Mouse (Mus musculus) embryonic facial prominence, embryonic 13.5 days (tissue): ENCODE measurements around the gene Ctr9. TPM values are rescaled to one million over a fixed set of nuclear protein-coding genes. Genes with fewer than 3 reads are reported as not detected.

Source experiments
- ATAC-seq: fragments of 200-750 bp; cut with Nextera tagmentation; 2 replicates; pipeline ENCODE4 v1.8.0; 2017; ENCODE audit warnings: low read depth; ENCODE audit not compliant: insufficient number of reproducible peaks, insufficient read depth, low FRiP score, low TSS enrichment
- H3K27ac ChIP-seq: fragments of 300-500 bp; sonication (generic); 2 replicates; pipeline ENCODE4 v1.5.1; 2015; ENCODE audit warnings: moderate library complexity, mild to moderate bottlenecking, inconsistent platforms
- H3K27me3 ChIP-seq: fragments of 300-500 bp; sonication (generic); 2 replicates; pipeline ENCODE4 v1.6.1; 2015; ENCODE audit warnings: mild to moderate bottlenecking, inconsistent platforms
- H3K36me3 ChIP-seq: fragments of 300-500 bp; sonication (generic); 2 replicates; pipeline ENCODE4 v1.6.1; 2015; ENCODE audit warnings: mild to moderate bottlenecking, inconsistent platforms
- H3K4me1 ChIP-seq: fragments of 300-500 bp; sonication (generic); 2 replicates; pipeline ENCODE4 v1.6.1; 2015; ENCODE audit warnings: inconsistent platforms
- H3K4me2 ChIP-seq: fragments of 300-500 bp; sonication (generic); 2 replicates; pipeline ENCODE4 v1.6.1; 2015; ENCODE audit warnings: moderate library complexity, mild to moderate bottlenecking, inconsistent platforms
- H3K4me3 ChIP-seq: fragments of 300-500 bp; sonication (generic); 2 replicates; pipeline ENCODE4 v1.5.1; 2015; ENCODE audit warnings: mild to moderate bottlenecking, inconsistent platforms
- H3K9ac ChIP-seq: fragments of 300-500 bp; sonication (generic); 2 replicates; pipeline ENCODE4 v1.6.1; 2015; ENCODE audit warnings: mild to moderate bottlenecking, inconsistent platforms
- H3K9me3 ChIP-seq: fragments of 300-500 bp; sonication (generic); 2 replicates; pipeline ENCODE4 v1.6.1; 2016; ENCODE audit warnings: inconsistent platforms
- WGBS: fragments of 180-500 bp; shearing (Covaris S2); methylation state at CpG from one replicate; pipeline ENCODE4 v1.1.7; 2015; ENCODE audit warnings: mixed read lengths; 5-methylcytosine and 5-hydroxymethylcytosine counted together
- polyA plus RNA-seq: library from polyadenylated mRNA; unstranded; fragments of >200 nt; fragmentation: Nextera tagmentation; extraction: Ambion mirVana; gene quantifications from 2 replicates; pipeline ENCODE4 v1.2.1, GENCODE M21; 2015

The Ctr9 gene
- polyA plus RNA-seq: 82.4 and 88.9 TPM in 2 replicates

GRCm38 (mm10) chr7:111028281-111029045 is at the start of gene Ctr9:
TSS of gene Ctr9 (plus strand) at chr7:111028951.
- Histone ChIP-seq H3K4me3 (peak within 1 kb of the TSS; percentile 87), H3K9ac (peak within 1 kb of the TSS; percentile 88), H3K36me3 (peaks cover 16% of the 10 kb centered on the region; the same call in 1 of the 2 replicates), H3K4me1 (peaks cover 15% of the 10 kb centered on the region), H3K27me3 (no peaks in the 10 kb centered on the region), H3K4me2 (peak within 1 kb of the TSS; percentile 88), H3K9me3 (no peaks in the 10 kb centered on the region), H3K27ac (peak within 1 kb of the TSS; percentile 92)
- ATAC-seq: peak; percentile 95
- WGBS: 6% methylated on average over 45 of the region's 45 CpGs

DNA sequence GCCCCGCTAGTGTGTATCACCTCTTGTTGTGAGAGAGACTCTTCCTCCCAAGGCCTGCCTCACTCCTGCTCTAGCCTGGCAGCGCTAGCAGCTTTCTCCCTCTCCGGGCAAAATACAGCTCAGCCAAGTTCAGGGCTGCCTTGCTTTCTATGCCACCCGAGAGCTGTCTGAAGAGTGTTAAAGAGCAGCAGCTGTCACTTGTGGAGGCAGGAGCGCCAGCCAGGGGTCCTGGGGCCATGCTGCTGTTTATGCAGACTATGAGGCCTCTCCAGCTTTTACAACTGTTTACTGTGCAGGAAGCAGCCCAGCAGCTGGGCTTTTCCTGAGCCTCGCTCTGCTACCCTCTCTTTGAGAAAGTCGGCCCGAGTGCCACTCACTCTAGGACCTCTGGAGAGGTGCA is 47.7 kb upstream of the Ctr9 start:
- 83% methylated on average over 8 of the region's 8 CpGs for WGBS
- H3K4me2 ChIP-seq: no peak overlapping the region
- H3K9ac ChIP-seq: no peak overlapping the region
- H3K9me3 ChIP-seq: no peaks in the 10 kb centered on the region
- no peaks in the 10 kb centered on the region for H3K36me3 ChIP-seq
- no peak for ATAC-seq
- no peak overlapping the region for H3K27ac ChIP-seq
- H3K4me1 ChIP-seq: peaks cover 11% of the 10 kb centered on the region
- H3K27me3 ChIP-seq: no peaks in the 10 kb centered on the region
- no peak overlapping the region for H3K4me3 ChIP-seq

DNA sequence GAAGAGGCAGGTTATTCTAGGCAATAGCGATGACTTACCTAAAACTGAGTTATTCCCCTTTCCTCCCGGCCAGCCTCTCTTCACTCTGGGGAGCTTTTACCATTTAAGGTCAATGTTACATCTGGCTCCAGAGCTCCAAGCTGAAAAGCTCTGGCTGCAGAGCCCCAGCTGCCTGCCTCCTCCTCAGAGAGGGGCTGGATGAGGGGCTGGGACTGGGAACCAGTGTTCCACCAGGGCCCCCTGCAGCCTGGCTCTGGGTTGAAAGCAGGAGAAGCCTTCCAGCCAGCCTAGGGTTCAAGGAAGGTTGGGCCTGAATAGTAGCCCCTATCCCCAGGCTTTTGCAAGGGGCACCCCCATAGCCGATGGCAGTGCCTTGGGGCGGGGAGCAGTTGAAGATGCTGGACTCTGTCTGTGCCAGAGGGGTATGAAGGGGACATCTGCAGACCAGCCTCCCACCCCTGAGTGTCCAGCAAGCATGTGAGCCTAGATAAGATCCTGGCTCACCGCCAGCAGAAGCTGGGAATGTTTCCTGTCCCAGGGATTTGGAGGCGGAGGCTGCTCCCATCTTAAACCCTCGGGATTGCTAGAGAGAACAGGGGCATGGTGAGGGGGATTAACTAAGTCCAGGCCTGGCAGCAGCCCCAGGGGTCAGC is 46.6 kb upstream of the Ctr9 start, which contains the start of gene Mrvi1:
Mrvi1 (minus strand) TSS at position 409 of the 653 bp plus-strand sequence.
- H3K9me3 ChIP-seq: no peaks in the 10 kb centered on the region
- H3K9ac ChIP-seq: no peak within 1 kb of the TSS
- peaks cover 11% of the 10 kb centered on the region for H3K4me1 ChIP-seq
- no peak for ATAC-seq
- no peak within 1 kb of the TSS for H3K4me2 ChIP-seq
- no peak within 1 kb of the TSS for H3K4me3 ChIP-seq
- 54% methylated on average over 7 of the region's 7 CpGs for WGBS
- H3K27ac ChIP-seq: no peak within 1 kb of the TSS
- H3K27me3 ChIP-seq: no peaks in the 10 kb centered on the region
- no peaks in the 10 kb centered on the region for H3K36me3 ChIP-seq

- 46% methylated on average over 4 of the region's 4 CpGs for WGBS
- Histone ChIP-seq H3K36me3 (no peaks in the 10 kb centered on the region), H3K9ac (no peak overlapping the region), H3K27me3 (no peaks in the 10 kb centered on the region), H3K4me1 (peaks cover 11% of the 10 kb centered on the region), H3K27ac (no peak overlapping the region), H3K4me3 (no peak overlapping the region), H3K9me3 (no peaks in the 10 kb centered on the region), H3K4me2 (no peak overlapping the region)
- ATAC-seq: no peak
Observed at GRCm38 (mm10) chr7:110982764-110983163, 46.0 kb upstream of the Ctr9 start.

- no peak overlapping the region for H3K4me3 ChIP-seq
- peaks cover 11% of the 10 kb centered on the region for H3K4me1 ChIP-seq
- 68% methylated on average over 5 of the region's 5 CpGs for WGBS
- H3K9ac ChIP-seq: no peak overlapping the region
- H3K27ac ChIP-seq: no peak overlapping the region
- no peaks in the 10 kb centered on the region for H3K9me3 ChIP-seq
- H3K4me2 ChIP-seq: no peak overlapping the region
- ATAC-seq: no peak
- H3K27me3 ChIP-seq: no peaks in the 10 kb centered on the region
- H3K36me3 ChIP-seq: no peaks in the 10 kb centered on the region
Observed at GRCm38 (mm10) chr7:110983621-110984020, 45.1 kb upstream of the Ctr9 start.

DNA sequence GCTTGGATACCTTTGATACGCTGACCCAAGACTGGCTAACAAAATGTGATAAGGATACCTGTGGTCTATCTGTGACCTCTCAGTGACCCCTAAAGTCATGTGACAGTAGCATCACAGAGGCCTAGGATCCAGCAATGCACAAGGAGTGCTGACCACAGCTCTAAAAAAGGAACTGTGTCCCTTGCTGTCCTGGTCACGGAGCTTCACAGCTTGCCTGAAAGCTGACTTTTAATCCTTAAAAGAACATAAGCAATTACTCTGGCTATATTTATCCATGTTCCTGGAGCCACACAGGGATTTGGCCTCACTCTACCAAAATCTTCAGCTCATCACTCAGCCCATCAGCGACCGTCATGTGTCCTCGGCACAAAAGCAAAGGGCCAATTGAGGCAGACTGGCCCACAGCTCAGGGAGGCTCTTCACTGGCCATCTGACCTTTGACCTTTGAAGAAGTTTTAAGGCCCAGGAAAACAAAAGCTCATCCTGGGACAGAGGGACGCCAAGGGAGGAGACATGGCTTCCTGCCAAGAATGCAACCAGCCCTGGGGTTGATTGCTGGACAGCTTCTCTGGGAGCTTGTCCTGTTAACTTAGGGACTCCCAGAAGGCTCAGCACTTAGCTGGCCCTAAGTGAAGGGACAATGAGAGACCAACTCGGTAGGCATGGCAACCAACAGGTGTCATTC is 43.0 kb upstream of the Ctr9 start:
- H3K27ac ChIP-seq: no peak overlapping the region
- H3K9me3 ChIP-seq: no peaks in the 10 kb centered on the region
- WGBS: 74% methylated on average over 7 of the region's 7 CpGs
- ATAC-seq: no peak
- H3K9ac ChIP-seq: no peak overlapping the region
- no peaks in the 10 kb centered on the region for H3K27me3 ChIP-seq
- H3K4me3 ChIP-seq: no peak overlapping the region
- H3K36me3 ChIP-seq: no peaks in the 10 kb centered on the region
- peaks cover 11% of the 10 kb centered on the region for H3K4me1 ChIP-seq
- no peak overlapping the region for H3K4me2 ChIP-seq

GRCm38 (mm10) chr7:110988081-110988480 is 40.7 kb upstream of the Ctr9 start:
- Histone ChIP-seq H3K27me3 (no peaks in the 10 kb centered on the region), H3K4me2 (no peak overlapping the region), H3K9me3 (no peaks in the 10 kb centered on the region), H3K9ac (no peak overlapping the region), H3K4me3 (no peak overlapping the region), H3K27ac (no peak overlapping the region), H3K4me1 (peaks cover 5% of the 10 kb centered on the region; the same call in 1 of the 2 replicates), H3K36me3 (no peaks in the 10 kb centered on the region)
- no peak for ATAC-seq
- WGBS: 88% methylated on average over 3 of the region's 3 CpGs

GRCm38 (mm10) chr7:110989286-110989879 is 39.4 kb upstream of the Ctr9 start:
- Histone ChIP-seq H3K4me2 (no peak overlapping the region), H3K27ac (no peak overlapping the region), H3K4me1 (peaks cover 5% of the 10 kb centered on the region; the same call in 1 of the 2 replicates), H3K9me3 (no peaks in the 10 kb centered on the region), H3K36me3 (no peaks in the 10 kb centered on the region), H3K4me3 (no peak overlapping the region), H3K27me3 (no peaks in the 10 kb centered on the region), H3K9ac (no peak overlapping the region)
- WGBS: 76% methylated on average over 5 of the region's 5 CpGs
- ATAC-seq: no peak

GRCm38 (mm10) chr7:110990356-110991220 is 38.2 kb upstream of the Ctr9 start:
- ATAC-seq: no peak
- no peak overlapping the region for H3K9ac ChIP-seq
- no peak overlapping the region for H3K27ac ChIP-seq
- H3K4me2 ChIP-seq: no peak overlapping the region
- no peaks in the 10 kb centered on the region for H3K9me3 ChIP-seq
- no peaks in the 10 kb centered on the region for H3K36me3 ChIP-seq
- 52% methylated on average over 5 of the region's 5 CpGs for WGBS
- peaks cover 5% of the 10 kb centered on the region; the same call in 1 of the 2 replicates for H3K4me1 ChIP-seq
- no peaks in the 10 kb centered on the region for H3K27me3 ChIP-seq
- H3K4me3 ChIP-seq: no peak overlapping the region

DNA sequence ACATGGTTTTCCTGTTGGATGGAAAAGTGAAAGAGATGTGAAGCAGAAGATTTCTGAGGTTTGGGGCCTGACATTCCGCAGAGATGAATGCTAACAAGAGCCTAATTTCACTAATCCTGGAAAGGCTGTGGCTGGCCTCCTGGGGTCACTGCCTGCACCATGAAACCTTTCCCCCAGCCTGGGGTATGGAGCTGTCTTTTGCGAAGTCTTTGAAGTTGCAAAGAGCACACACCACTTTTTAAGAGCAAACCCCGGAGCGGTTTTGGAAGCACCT is 37.6 kb upstream of the Ctr9 start:
- H3K9me3 ChIP-seq: no peaks in the 10 kb centered on the region
- no peak for ATAC-seq
- no peak overlapping the region for H3K9ac ChIP-seq
- 34% methylated on average over 4 of the region's 4 CpGs for WGBS
- H3K36me3 ChIP-seq: no peaks in the 10 kb centered on the region
- no peaks in the 10 kb centered on the region for H3K27me3 ChIP-seq
- H3K27ac ChIP-seq: no peak overlapping the region
- H3K4me3 ChIP-seq: no peak overlapping the region
- H3K4me2 ChIP-seq: no peak overlapping the region
- H3K4me1 ChIP-seq: peaks cover 5% of the 10 kb centered on the region; the same call in 1 of the 2 replicates
